Mouse (Mus musculus): ENCODE results near the gene Dcun1d3. TPM values are rescaled to one million over a fixed set of nuclear protein-coding genes. Genes with fewer than 3 reads are reported as not detected.

Gene Dcun1d3
- polyA plus RNA-seq (2014; fragmentation: Nextera tagmentation; extraction: Ambion mirVana) = 12.2 and 15.1 TPM in 2 replicates

DNA sequence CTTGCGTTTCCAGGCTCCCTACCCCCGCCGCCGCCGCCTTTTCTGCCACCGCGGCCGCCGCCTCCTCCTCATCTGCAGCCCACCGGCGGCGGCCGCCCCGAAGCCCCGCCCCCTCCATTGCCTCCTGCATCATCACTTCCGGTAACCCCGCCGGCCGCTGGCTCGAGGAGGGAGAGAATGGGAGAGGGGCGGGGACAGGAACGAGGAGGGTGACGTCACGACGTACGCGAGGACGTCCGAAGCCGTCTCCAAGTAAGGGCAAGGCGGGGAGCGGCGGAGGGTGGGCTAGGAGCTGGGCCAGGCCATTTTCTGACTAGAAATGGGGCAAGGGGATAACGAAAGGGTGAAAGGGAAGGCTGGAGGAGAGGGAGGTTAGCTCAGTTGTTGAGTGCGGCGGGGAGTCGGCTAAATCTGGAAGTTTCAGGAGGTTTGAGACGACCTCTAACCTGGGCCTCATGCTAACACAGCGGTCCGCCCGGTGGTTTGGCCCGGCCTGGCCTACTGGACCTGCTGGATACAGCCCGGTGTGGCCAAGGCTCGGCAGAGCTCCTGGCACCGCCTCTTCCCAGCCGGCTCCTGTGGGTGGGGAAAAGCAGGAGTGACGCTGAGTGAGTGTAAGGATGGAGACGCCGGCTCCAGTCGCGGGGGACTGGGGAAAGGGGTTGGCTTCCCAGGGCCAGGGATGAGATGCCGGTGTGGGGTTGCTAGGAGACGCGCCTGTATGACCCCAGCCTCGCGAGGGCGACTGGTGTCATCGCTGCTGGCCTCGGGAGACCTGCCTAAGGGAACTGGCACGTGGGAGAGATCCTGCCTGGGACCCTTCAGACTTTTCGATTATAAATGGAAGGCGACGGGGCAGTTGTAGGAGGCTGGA lies at the start of gene Dcun1d3, which contains the start of gene Lyrm1:
Gene Dcun1d3 (minus strand): TSS at position 660 of the 874 bp plus-strand sequence.
Gene Lyrm1 (plus strand): TSS at position 223 of the 874 bp plus-strand sequence.
- peak within 1 kb of the TSS; percentile 75 for H3K4me3 ChIP-seq (replicated peaks; ENCODE audit: low read depth, low read length)
- under 1% methylated on average over 63 of the region's 63 CpGs for WGBS
- no peaks in the 10 kb centered on the region for H3K9me3 ChIP-seq (ENCODE audit: control insufficient read depth, low read length)
- H3K27ac ChIP-seq (replicated peaks; ENCODE audit: low read depth, low read length) = peak within 1 kb of the TSS; percentile 96
- no peaks in the 10 kb centered on the region for H3K27me3 ChIP-seq (ENCODE audit: control insufficient read depth, insufficient read depth, low read length)
- H3K36me3 ChIP-seq (ENCODE audit: control insufficient read depth, insufficient read depth, low read length) = no peaks in the 10 kb centered on the region
- H3K4me1 ChIP-seq (ENCODE audit: control insufficient read depth, insufficient read depth, low read length) = peaks cover 28% of the 10 kb centered on the region
- ATAC-seq (ENCODE audit: low FRiP score, low TSS enrichment) = peak; percentile 98
- H3K4me2 ChIP-seq (ENCODE audit: low read length) = peak within 1 kb of the TSS; percentile 72
- peak within 1 kb of the TSS; percentile 77 for H3K9ac ChIP-seq (replicated peaks; ENCODE audit: low read length)
- DNase-seq = peak; percentile 100

- WGBS = 65% methylated on average over 2 of the region's 2 CpGs
- Histone ChIP-seq H3K27ac (replicated peaks; ENCODE audit: low read depth, low read length) (no peak overlapping the region), H3K27me3 (ENCODE audit: control insufficient read depth, insufficient read depth, low read length) (no peaks in the 10 kb centered on the region), H3K36me3 (ENCODE audit: control insufficient read depth, insufficient read depth, low read length) (no peaks in the 10 kb centered on the region), H3K9ac (replicated peaks; ENCODE audit: low read length) (no peak overlapping the region), H3K4me2 (ENCODE audit: low read length) (no peak overlapping the region), H3K9me3 (ENCODE audit: control insufficient read depth, low read length) (no peaks in the 10 kb centered on the region), H3K4me3 (replicated peaks; ENCODE audit: low read depth, low read length) (no peak overlapping the region), H3K4me1 (ENCODE audit: control insufficient read depth, insufficient read depth, low read length) (no peaks in the 10 kb centered on the region)
- DNase-seq = no peak
- ATAC-seq (ENCODE audit: low FRiP score, low TSS enrichment) = no peak
These were observed 45.5 kb upstream of the Dcun1d3 start for GRCm38 (mm10) chr7:119941569-119941968.

- no peak for ATAC-seq (ENCODE audit: low FRiP score, low TSS enrichment)
- WGBS = 81% methylated on average over 5 of the region's 5 CpGs
- DNase-seq = no peak
- Histone ChIP-seq H3K27me3 (ENCODE audit: control insufficient read depth, insufficient read depth, low read length) (no peaks in the 10 kb centered on the region), H3K27ac (replicated peaks; ENCODE audit: low read depth, low read length) (no peak overlapping the region), H3K4me2 (ENCODE audit: low read length) (no peak overlapping the region), H3K9ac (replicated peaks; ENCODE audit: low read length) (no peak overlapping the region), H3K36me3 (ENCODE audit: control insufficient read depth, insufficient read depth, low read length) (no peaks in the 10 kb centered on the region), H3K9me3 (ENCODE audit: control insufficient read depth, low read length) (no peaks in the 10 kb centered on the region), H3K4me1 (ENCODE audit: control insufficient read depth, insufficient read depth, low read length) (no peaks in the 10 kb centered on the region), H3K4me3 (replicated peaks; ENCODE audit: low read depth, low read length) (no peak overlapping the region)
These were observed 40.9 kb upstream of the Dcun1d3 start for GRCm38 (mm10) chr7:119937036-119937435.

GRCm38 (mm10) chr7:119936321-119936720 lies 40.2 kb upstream of the Dcun1d3 start:
- no peaks in the 10 kb centered on the region for H3K36me3 ChIP-seq (ENCODE audit: control insufficient read depth, insufficient read depth, low read length)
- no peaks in the 10 kb centered on the region for H3K4me1 ChIP-seq (ENCODE audit: control insufficient read depth, insufficient read depth, low read length)
- H3K4me3 ChIP-seq (replicated peaks; ENCODE audit: low read depth, low read length) = no peak overlapping the region
- no peaks in the 10 kb centered on the region for H3K9me3 ChIP-seq (ENCODE audit: control insufficient read depth, low read length)
- H3K9ac ChIP-seq (replicated peaks; ENCODE audit: low read length) = no peak overlapping the region
- ATAC-seq (ENCODE audit: low FRiP score, low TSS enrichment) (no peak), DNase-seq (no peak)
- H3K27ac ChIP-seq (replicated peaks; ENCODE audit: low read depth, low read length) = no peak overlapping the region
- no peak overlapping the region for H3K4me2 ChIP-seq (ENCODE audit: low read length)
- H3K27me3 ChIP-seq (ENCODE audit: control insufficient read depth, insufficient read depth, low read length) = no peaks in the 10 kb centered on the region

- no peak for DNase-seq
- H3K27me3 ChIP-seq (ENCODE audit: control insufficient read depth, insufficient read depth, low read length) = no peaks in the 10 kb centered on the region
- H3K9me3 ChIP-seq (ENCODE audit: control insufficient read depth, low read length) = no peaks in the 10 kb centered on the region
- WGBS = 68% methylated on average over 2 of the region's 2 CpGs
- no peak overlapping the region for H3K4me3 ChIP-seq (replicated peaks; ENCODE audit: low read depth, low read length)
- no peak overlapping the region for H3K27ac ChIP-seq (replicated peaks; ENCODE audit: low read depth, low read length)
- ATAC-seq (ENCODE audit: low FRiP score, low TSS enrichment) = no peak
- no peak overlapping the region for H3K9ac ChIP-seq (replicated peaks; ENCODE audit: low read length)
- no peaks in the 10 kb centered on the region for H3K4me1 ChIP-seq (ENCODE audit: control insufficient read depth, insufficient read depth, low read length)
- H3K36me3 ChIP-seq (ENCODE audit: control insufficient read depth, insufficient read depth, low read length) = no peaks in the 10 kb centered on the region
- no peak overlapping the region for H3K4me2 ChIP-seq (ENCODE audit: low read length)
These were observed 32.8 kb upstream of the Dcun1d3 start for GRCm38 (mm10) chr7:119928783-119929440.

DNA sequence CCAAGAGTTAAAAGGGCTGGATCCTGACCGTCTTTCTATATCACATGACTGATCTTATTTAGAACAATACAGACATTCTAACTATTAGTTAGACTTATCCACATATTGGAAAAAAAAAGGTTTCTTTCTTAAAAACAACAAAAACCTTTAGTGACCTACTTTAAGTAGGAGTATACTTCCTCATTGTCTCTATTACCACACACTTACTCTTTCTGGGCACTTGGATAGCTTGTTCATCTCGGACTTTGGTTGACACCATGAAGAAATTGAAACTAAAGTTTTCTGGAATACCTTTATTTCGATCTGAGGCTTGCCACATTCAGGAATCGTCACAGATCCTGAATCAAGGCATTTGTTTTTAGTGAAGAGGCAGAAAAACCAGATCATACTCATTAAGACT lies 25.0 kb upstream of the Dcun1d3 start:
- H3K9me3 ChIP-seq (ENCODE audit: control insufficient read depth, low read length) = no peaks in the 10 kb centered on the region
- 85% methylated on average over 4 of the region's 4 CpGs for WGBS
- ATAC-seq (ENCODE audit: low FRiP score, low TSS enrichment) (no peak), DNase-seq (no peak)
- H3K27ac ChIP-seq (replicated peaks; ENCODE audit: low read depth, low read length) = no peak overlapping the region
- no peaks in the 10 kb centered on the region for H3K4me1 ChIP-seq (ENCODE audit: control insufficient read depth, insufficient read depth, low read length)
- H3K36me3 ChIP-seq (ENCODE audit: control insufficient read depth, insufficient read depth, low read length) = 0 out of 2 replicates have a peak, but pooled peaks cover 2% of the 10 kb centered on the region
- H3K4me2 ChIP-seq (ENCODE audit: low read length) = no peak overlapping the region
- no peak overlapping the region for H3K4me3 ChIP-seq (replicated peaks; ENCODE audit: low read depth, low read length)
- no peak overlapping the region for H3K9ac ChIP-seq (replicated peaks; ENCODE audit: low read length)
- H3K27me3 ChIP-seq (ENCODE audit: control insufficient read depth, insufficient read depth, low read length) = no peaks in the 10 kb centered on the region

DNA sequence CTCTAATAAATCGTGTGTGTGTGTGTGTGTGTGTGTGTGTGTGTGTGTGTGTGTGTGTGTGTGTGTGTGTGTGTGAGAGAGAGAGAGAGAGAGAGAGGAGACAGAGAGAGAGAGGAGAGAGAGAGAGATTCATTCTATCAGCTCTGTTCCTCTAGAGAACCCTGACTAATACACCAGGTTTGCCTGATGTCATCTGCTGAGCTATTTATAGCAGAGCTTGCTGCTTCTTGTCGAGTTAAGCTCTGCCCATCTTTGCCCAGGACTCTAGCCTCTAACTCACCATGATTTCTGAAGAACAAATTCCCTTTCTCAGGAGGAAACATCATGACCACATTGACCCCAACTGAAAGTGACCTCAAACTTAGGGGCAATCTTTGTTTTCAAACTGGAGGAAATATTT lies 24.4 kb upstream of the Dcun1d3 start:
- Histone ChIP-seq H3K27me3 (ENCODE audit: control insufficient read depth, insufficient read depth, low read length) (no peaks in the 10 kb centered on the region), H3K27ac (replicated peaks; ENCODE audit: low read depth, low read length) (no peak overlapping the region), H3K9me3 (ENCODE audit: control insufficient read depth, low read length) (no peaks in the 10 kb centered on the region), H3K4me3 (replicated peaks; ENCODE audit: low read depth, low read length) (no peak overlapping the region), H3K36me3 (ENCODE audit: control insufficient read depth, insufficient read depth, low read length) (0 out of 2 replicates have a peak, but pooled peaks cover 2% of the 10 kb centered on the region), H3K4me2 (ENCODE audit: low read length) (no peak overlapping the region), H3K9ac (replicated peaks; ENCODE audit: low read length) (no peak overlapping the region), H3K4me1 (ENCODE audit: control insufficient read depth, insufficient read depth, low read length) (no peaks in the 10 kb centered on the region)
- 69% methylated on average over 2 of the region's 2 CpGs for WGBS
- no peak for DNase-seq
- no peak for ATAC-seq (ENCODE audit: low FRiP score, low TSS enrichment)

- H3K27me3 ChIP-seq (ENCODE audit: control insufficient read depth, insufficient read depth, low read length) = no peaks in the 10 kb centered on the region
- no peak overlapping the region for H3K27ac ChIP-seq (replicated peaks; ENCODE audit: low read depth, low read length)
- 73% methylated on average over 3 of the region's 3 CpGs for WGBS
- H3K36me3 ChIP-seq (ENCODE audit: control insufficient read depth, insufficient read depth, low read length) = 0 out of 2 replicates have a peak, but pooled peaks cover 2% of the 10 kb centered on the region
- no peak overlapping the region for H3K4me2 ChIP-seq (ENCODE audit: low read length)
- H3K4me3 ChIP-seq (replicated peaks; ENCODE audit: low read depth, low read length) = no peak overlapping the region
- DNase-seq (no peak), ATAC-seq (ENCODE audit: low FRiP score, low TSS enrichment) (no peak)
- no peaks in the 10 kb centered on the region for H3K4me1 ChIP-seq (ENCODE audit: control insufficient read depth, insufficient read depth, low read length)
- H3K9ac ChIP-seq (replicated peaks; ENCODE audit: low read length) = no peak overlapping the region
- no peaks in the 10 kb centered on the region for H3K9me3 ChIP-seq (ENCODE audit: control insufficient read depth, low read length)
These were observed 15.6 kb upstream of the Dcun1d3 start for GRCm38 (mm10) chr7:119911727-119912126.
